Mouse (Mus musculus): Measurements from ENCODE around the gene Bax.
"Not testable (repeated sequence)": the region's sequence is repeated elsewhere in the genome, so short reads cannot be mapped to it uniquely, and the experiment has no call there.

Gene Bax

GRCm38 (mm10) chr7:45488293-45489204 is 21.9 kb upstream of the Bax start, which contains the start of gene Dhdh:
Dhdh (minus strand) TSS chr7:45488805.
- Histone ChIP-seq H3K27me3 (ENCODE audit: control insufficient read depth, insufficient read depth, low read length, poor library complexity, severe bottlenecking) (no peaks in the 10 kb centered on the region), H3K36me3 (ENCODE audit: control insufficient read depth, insufficient read depth, low read length, poor library complexity, severe bottlenecking) (no peaks in the 10 kb centered on the region)
- peak; percentile 52 for DNase-seq (ENCODE audit: low read depth, low spot score)

- Histone ChIP-seq H3K36me3 (ENCODE audit: control insufficient read depth, insufficient read depth, low read length, poor library complexity, severe bottlenecking) (no peaks in the 10 kb centered on the region), H3K27me3 (ENCODE audit: control insufficient read depth, insufficient read depth, low read length, poor library complexity, severe bottlenecking) (no peaks in the 10 kb centered on the region)
- DNase-seq (ENCODE audit: low read depth, low spot score) = no peak
Observed at GRCm38 (mm10) chr7:45487861-45488292, 21.2 kb upstream of the Bax start.

- Histone ChIP-seq H3K27me3 (ENCODE audit: control insufficient read depth, insufficient read depth, low read length, poor library complexity, severe bottlenecking) (no peaks in the 10 kb centered on the region), H3K36me3 (ENCODE audit: control insufficient read depth, insufficient read depth, low read length, poor library complexity, severe bottlenecking) (no peaks in the 10 kb centered on the region)
- DNase-seq (ENCODE audit: low read depth, low spot score) = no peak
Observed at GRCm38 (mm10) chr7:45486761-45487415, 20.2 kb upstream of the Bax start, which contains the start of gene Gm45808. Gm45808 (minus strand) TSS chr7:45486811.

- no peak for DNase-seq (ENCODE audit: low read depth, low spot score)
- no peaks in the 10 kb centered on the region for H3K36me3 ChIP-seq (ENCODE audit: control insufficient read depth, insufficient read depth, low read length, poor library complexity, severe bottlenecking)
- H3K27me3 ChIP-seq (ENCODE audit: control insufficient read depth, insufficient read depth, low read length, poor library complexity, severe bottlenecking) = no peaks in the 10 kb centered on the region
Observed at GRCm38 (mm10) chr7:45486158-45486557, 19.5 kb upstream of the Bax start.

GRCm38 (mm10) chr7:45484985-45485384 is 18.3 kb upstream of the Bax start:
- not testable (repeated sequence) for H3K36me3 ChIP-seq (ENCODE audit: control insufficient read depth, insufficient read depth, low read length, poor library complexity, severe bottlenecking); H3K27me3 ChIP-seq (ENCODE audit: control insufficient read depth, insufficient read depth, low read length, poor library complexity, severe bottlenecking); DNase-seq (ENCODE audit: low read depth, low spot score)

GRCm38 (mm10) chr7:45482166-45482565 is 15.5 kb upstream of the Bax start:
- no peaks in the 10 kb centered on the region for H3K27me3 ChIP-seq (ENCODE audit: control insufficient read depth, insufficient read depth, low read length, poor library complexity, severe bottlenecking)
- no peak for DNase-seq (ENCODE audit: low read depth, low spot score)

GRCm38 (mm10) chr7:45481374-45481927 is 14.8 kb upstream of the Bax start, which contains the start of gene Tulp2:
Tulp2 (plus strand) TSS chr7:45481877.
- peak; percentile 64 for DNase-seq (ENCODE audit: low read depth, low spot score)
- no peaks in the 10 kb centered on the region for H3K27me3 ChIP-seq (ENCODE audit: control insufficient read depth, insufficient read depth, low read length, poor library complexity, severe bottlenecking)

More at GRCm38 (mm10) chr7:45482166-45482565, 15.5 kb upstream of the Bax start:
- no peaks in the 10 kb centered on the region for H3K36me3 ChIP-seq (ENCODE audit: control insufficient read depth, insufficient read depth, low read length, poor library complexity, severe bottlenecking)

GRCm38 (mm10) chr7:45480310-45480709 is 13.6 kb upstream of the Bax start:
- not testable (repeated sequence) for DNase-seq (ENCODE audit: low read depth, low spot score); H3K36me3 ChIP-seq (ENCODE audit: control insufficient read depth, insufficient read depth, low read length, poor library complexity, severe bottlenecking)

More at GRCm38 (mm10) chr7:45481374-45481927, 14.8 kb upstream of the Bax start, which contains the start of gene Tulp2:
- no peaks in the 10 kb centered on the region for H3K36me3 ChIP-seq (ENCODE audit: control insufficient read depth, insufficient read depth, low read length, poor library complexity, severe bottlenecking)

GRCm38 (mm10) chr7:45478774-45479173 is 12.1 kb upstream of the Bax start:
- no peak for DNase-seq (ENCODE audit: low read depth, low spot score)
- H3K36me3 ChIP-seq (ENCODE audit: control insufficient read depth, insufficient read depth, low read length, poor library complexity, severe bottlenecking) = no peaks in the 10 kb centered on the region
- H3K27me3 ChIP-seq (ENCODE audit: control insufficient read depth, insufficient read depth, low read length, poor library complexity, severe bottlenecking) = no peaks in the 10 kb centered on the region

More at GRCm38 (mm10) chr7:45480310-45480709, 13.6 kb upstream of the Bax start:
- H3K27me3 ChIP-seq (ENCODE audit: control insufficient read depth, insufficient read depth, low read length, poor library complexity, severe bottlenecking) = not testable (repeated sequence)

- Histone ChIP-seq H3K36me3 (ENCODE audit: control insufficient read depth, insufficient read depth, low read length, poor library complexity, severe bottlenecking) (no peaks in the 10 kb centered on the region), H3K27me3 (ENCODE audit: control insufficient read depth, insufficient read depth, low read length, poor library complexity, severe bottlenecking) (no peaks in the 10 kb centered on the region)
- DNase-seq (ENCODE audit: low read depth, low spot score) = peak; percentile 76
Observed at GRCm38 (mm10) chr7:45477003-45477402, 10.3 kb upstream of the Bax start.

GRCm38 (mm10) chr7:45476453-45476852 is 9.8 kb upstream of the Bax start:
- H3K36me3 ChIP-seq (ENCODE audit: control insufficient read depth, insufficient read depth, low read length, poor library complexity, severe bottlenecking) = no peaks in the 10 kb centered on the region
- no peaks in the 10 kb centered on the region for H3K27me3 ChIP-seq (ENCODE audit: control insufficient read depth, insufficient read depth, low read length, poor library complexity, severe bottlenecking)
- DNase-seq (ENCODE audit: low read depth, low spot score) = no peak

- DNase-seq (ENCODE audit: low read depth, low spot score) = no peak
- Histone ChIP-seq H3K27me3 (ENCODE audit: control insufficient read depth, insufficient read depth, low read length, poor library complexity, severe bottlenecking) (no peaks in the 10 kb centered on the region), H3K36me3 (ENCODE audit: control insufficient read depth, insufficient read depth, low read length, poor library complexity, severe bottlenecking) (no peaks in the 10 kb centered on the region)
Observed at GRCm38 (mm10) chr7:45475291-45475969, 8.7 kb upstream of the Bax start.

GRCm38 (mm10) chr7:45470869-45471268 is 4.2 kb upstream of the Bax start:
- DNase-seq (ENCODE audit: low read depth, low spot score) = peak; percentile 87

GRCm38 (mm10) chr7:45467090-45467670 is 482 bp upstream of the Bax start:
- Histone ChIP-seq H3K36me3 (ENCODE audit: control insufficient read depth, insufficient read depth, low read length, poor library complexity, severe bottlenecking) (peaks cover 1% of the 10 kb centered on the region; the same call in 1 of the 2 replicates), H3K27me3 (ENCODE audit: control insufficient read depth, insufficient read depth, low read length, poor library complexity, severe bottlenecking) (no peaks in the 10 kb centered on the region)
- no peak for DNase-seq (ENCODE audit: low read depth, low spot score)

More at GRCm38 (mm10) chr7:45470869-45471268, 4.2 kb upstream of the Bax start:
- Histone ChIP-seq H3K27me3 (ENCODE audit: control insufficient read depth, insufficient read depth, low read length, poor library complexity, severe bottlenecking) (no peaks in the 10 kb centered on the region), H3K36me3 (ENCODE audit: control insufficient read depth, insufficient read depth, low read length, poor library complexity, severe bottlenecking) (no peaks in the 10 kb centered on the region)

Measured in splenic B cell, adult 2 months (primary cell).